Mouse (Mus musculus) midbrain, embryonic 14.5 days (tissue): Measurements from ENCODE around the gene Hdac5. TPM values are rescaled to one million over a fixed set of nuclear protein-coding genes. Genes with fewer than 3 reads are reported as not detected.

ENCODE experiments used
- ATAC-seq: fragments of 200-750 bp; cut with Nextera tagmentation; 2 replicates; pipeline ENCODE4 v1.8.0; 2017; ENCODE audit warnings: moderate number of reproducible peaks, moderate library complexity; ENCODE audit not compliant: low FRiP score, low TSS enrichment
- DNase-seq: peaks from one replicate; pipeline ENCODE4 v3.0.0-alpha.2; 2015
- H3K27ac ChIP-seq: fragments of 300-500 bp; sonication (generic); replicated peaks from 2 replicates; pipeline ENCODE4 v1.5.1; 2014; ENCODE audit warnings: mild to moderate bottlenecking, low read depth, low read length, moderate library complexity
- H3K27me3 ChIP-seq: fragments of 300-500 bp; sonication (generic); 2 replicates; pipeline ENCODE4 v1.6.1; 2014; ENCODE audit warnings: low read length, control low read depth, mixed read lengths; ENCODE audit not compliant: control insufficient read depth, insufficient read depth
- H3K36me3 ChIP-seq: fragments of 300-500 bp; sonication (generic); 2 replicates; pipeline ENCODE4 v1.6.1; 2014; ENCODE audit warnings: low read length, control low read depth; ENCODE audit not compliant: control insufficient read depth, insufficient read depth
- H3K4me1 ChIP-seq: fragments of 300-500 bp; sonication (generic); 2 replicates; pipeline ENCODE4 v1.6.1; 2014; ENCODE audit warnings: mild to moderate bottlenecking, antibody characterized with exemption, low read length, control low read depth; ENCODE audit not compliant: control insufficient read depth, insufficient read depth
- H3K4me2 ChIP-seq: fragments of 300-500 bp; sonication (generic); 2 replicates; pipeline ENCODE4 v1.6.1; 2014; ENCODE audit warnings: mild to moderate bottlenecking, low read length, moderate library complexity
- H3K4me3 ChIP-seq: fragments of 300-500 bp; sonication (generic); replicated peaks from 2 replicates; pipeline ENCODE4 v1.5.1; 2014; ENCODE audit warnings: low read depth, low read length
- H3K9ac ChIP-seq: fragments of 300-500 bp; sonication (generic); replicated peaks from 2 replicates; pipeline ENCODE4 v1.6.1; 2014; ENCODE audit warnings: mild to moderate bottlenecking, low read length, moderate library complexity
- H3K9me3 ChIP-seq: fragments of 300-500 bp; sonication (generic); 2 replicates; pipeline ENCODE4 v1.6.1; 2016; ENCODE audit warnings: low read length, control low read depth, mixed read lengths; ENCODE audit not compliant: control insufficient read depth
- WGBS: fragments of 180-500 bp; shearing (Covaris S2); extraction: QIAGEN DNeasy Blood & Tissue Kit; methylation state at CpG from one replicate; pipeline ENCODE4 v1.1.7; 2014; 5-methylcytosine and 5-hydroxymethylcytosine counted together
- polyA plus RNA-seq: library from polyadenylated mRNA; unstranded; fragments of >200 nt; fragmentation: Nextera tagmentation; extraction: Ambion mirVana; gene quantifications from 2 replicates; pipeline ENCODE4 v1.2.1, GENCODE M21; 2014

Gene Hdac5
- polyA plus RNA-seq, 1 experiment from 2014 or later: 56.6 TPM

- Histone ChIP-seq H3K4me2 (no peak overlapping the region), H3K4me3 (no peak overlapping the region), H3K27me3 (no peaks in the 10 kb centered on the region), H3K4me1 (peaks cover 12% of the 10 kb centered on the region), H3K9ac (no peak overlapping the region), H3K36me3 (peaks cover 56% of the 10 kb centered on the region), H3K9me3 (no peaks in the 10 kb centered on the region), H3K27ac (no peak overlapping the region)
- DNase-seq (no peak), ATAC-seq (no peak)
- 62% methylated on average over 30 of the region's 30 CpGs for WGBS
Observed at GRCm38 (mm10) chr11:102206481-102206880, 23.5 kb downstream of the Hdac5 start.

DNA sequence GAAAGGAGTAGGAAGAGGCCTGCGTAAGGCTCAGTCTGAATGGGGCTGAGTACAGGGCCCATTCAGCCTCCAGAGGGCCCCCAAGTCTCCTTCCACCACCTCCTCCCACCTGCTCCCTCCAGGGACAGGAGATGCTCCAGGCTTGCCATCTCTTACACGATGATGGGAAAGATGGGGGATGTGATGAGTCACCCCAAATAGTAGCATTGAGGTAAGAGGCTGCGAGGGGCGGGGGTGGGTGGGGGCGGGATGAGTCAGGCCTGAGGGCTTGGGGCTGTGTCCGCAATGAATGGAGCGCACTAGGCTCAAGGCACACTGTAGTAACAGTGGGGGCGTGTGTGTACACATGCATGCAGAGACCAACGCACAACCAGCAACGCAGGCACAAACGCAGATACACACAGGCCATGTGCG lies 28.6 kb downstream of the Hdac5 start:
- no peaks in the 10 kb centered on the region for H3K9me3 ChIP-seq
- H3K4me1 ChIP-seq: no peaks in the 10 kb centered on the region
- no peak overlapping the region for H3K4me3 ChIP-seq
- H3K4me2 ChIP-seq: no peak overlapping the region
- no peaks in the 10 kb centered on the region for H3K27me3 ChIP-seq
- no peak overlapping the region for H3K27ac ChIP-seq
- ATAC-seq (no peak), DNase-seq (no peak)
- H3K9ac ChIP-seq: no peak overlapping the region
- peaks cover 99% of the 10 kb centered on the region for H3K36me3 ChIP-seq
- WGBS: 83% methylated on average over 12 of the region's 12 CpGs

GRCm38 (mm10) chr11:102199856-102200255 lies 30.1 kb downstream of the Hdac5 start:
- WGBS: 92% methylated on average over 9 of the region's 9 CpGs
- Histone ChIP-seq H3K36me3 (peaks cover 99% of the 10 kb centered on the region), H3K4me3 (no peak overlapping the region), H3K4me1 (no peaks in the 10 kb centered on the region), H3K27me3 (no peaks in the 10 kb centered on the region), H3K27ac (no peak overlapping the region), H3K9ac (no peak overlapping the region), H3K4me2 (no peak overlapping the region), H3K9me3 (no peaks in the 10 kb centered on the region)
- no peak for ATAC-seq
- DNase-seq: no peak

GRCm38 (mm10) chr11:102198245-102198644 lies 31.7 kb downstream of the Hdac5 start:
- WGBS: 61% methylated on average over 6 of the region's 6 CpGs
- no peak overlapping the region for H3K9ac ChIP-seq
- no peaks in the 10 kb centered on the region for H3K9me3 ChIP-seq
- H3K27ac ChIP-seq: no peak overlapping the region
- H3K27me3 ChIP-seq: no peaks in the 10 kb centered on the region
- H3K4me2 ChIP-seq: no peak overlapping the region
- no peaks in the 10 kb centered on the region for H3K4me1 ChIP-seq
- H3K4me3 ChIP-seq: no peak overlapping the region
- no peak for DNase-seq
- ATAC-seq: no peak
- H3K36me3 ChIP-seq: peaks cover 99% of the 10 kb centered on the region

DNA sequence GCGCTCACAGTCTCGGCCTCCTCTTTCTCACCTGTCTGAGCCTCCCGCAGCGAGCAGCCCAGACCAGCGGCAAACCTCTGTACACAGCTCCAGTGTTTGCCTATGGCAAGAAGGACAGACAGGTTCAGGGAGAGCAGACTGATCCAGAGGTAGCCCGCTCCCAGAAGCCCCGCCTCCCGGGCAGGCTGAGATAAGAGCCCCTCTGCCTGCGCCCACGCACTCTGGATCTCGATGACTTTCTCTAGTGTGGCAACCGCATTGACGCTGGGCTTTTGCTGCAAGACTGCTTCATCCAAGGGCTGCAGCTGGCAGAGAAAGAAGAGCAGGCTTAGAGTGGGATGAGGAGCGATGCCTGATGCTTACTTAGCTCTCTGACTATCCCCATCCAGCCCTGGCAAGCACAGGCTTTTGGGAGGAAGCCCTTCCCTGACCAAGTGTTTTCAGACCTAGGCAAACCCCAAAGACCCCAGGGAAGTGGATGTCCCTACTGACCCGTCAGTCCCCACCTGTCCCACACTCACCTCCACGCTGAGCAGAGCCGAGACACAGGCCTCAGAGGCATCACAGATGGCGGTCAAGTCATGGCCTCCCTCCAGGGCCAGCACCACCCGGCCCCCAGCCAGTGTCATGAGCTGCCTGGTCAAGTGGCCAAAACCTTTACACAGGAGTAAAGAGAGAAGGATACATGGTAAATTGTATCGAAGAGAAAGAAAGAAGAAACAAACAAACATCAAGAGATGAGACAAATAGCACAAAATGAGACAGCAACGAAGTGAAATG lies 33.8 kb downstream of the Hdac5 start:
- Histone ChIP-seq H3K4me2 (no peak overlapping the region), H3K4me3 (no peak overlapping the region), H3K9me3 (no peaks in the 10 kb centered on the region), H3K36me3 (peaks cover 88% of the 10 kb centered on the region), H3K9ac (no peak overlapping the region), H3K27me3 (no peaks in the 10 kb centered on the region), H3K4me1 (0 out of 2 replicates have a peak, but pooled peaks cover 1% of the 10 kb centered on the region), H3K27ac (no peak overlapping the region)
- DNase-seq: no peak
- WGBS: 90% methylated on average over 21 of the region's 21 CpGs
- ATAC-seq: no peak

DNA sequence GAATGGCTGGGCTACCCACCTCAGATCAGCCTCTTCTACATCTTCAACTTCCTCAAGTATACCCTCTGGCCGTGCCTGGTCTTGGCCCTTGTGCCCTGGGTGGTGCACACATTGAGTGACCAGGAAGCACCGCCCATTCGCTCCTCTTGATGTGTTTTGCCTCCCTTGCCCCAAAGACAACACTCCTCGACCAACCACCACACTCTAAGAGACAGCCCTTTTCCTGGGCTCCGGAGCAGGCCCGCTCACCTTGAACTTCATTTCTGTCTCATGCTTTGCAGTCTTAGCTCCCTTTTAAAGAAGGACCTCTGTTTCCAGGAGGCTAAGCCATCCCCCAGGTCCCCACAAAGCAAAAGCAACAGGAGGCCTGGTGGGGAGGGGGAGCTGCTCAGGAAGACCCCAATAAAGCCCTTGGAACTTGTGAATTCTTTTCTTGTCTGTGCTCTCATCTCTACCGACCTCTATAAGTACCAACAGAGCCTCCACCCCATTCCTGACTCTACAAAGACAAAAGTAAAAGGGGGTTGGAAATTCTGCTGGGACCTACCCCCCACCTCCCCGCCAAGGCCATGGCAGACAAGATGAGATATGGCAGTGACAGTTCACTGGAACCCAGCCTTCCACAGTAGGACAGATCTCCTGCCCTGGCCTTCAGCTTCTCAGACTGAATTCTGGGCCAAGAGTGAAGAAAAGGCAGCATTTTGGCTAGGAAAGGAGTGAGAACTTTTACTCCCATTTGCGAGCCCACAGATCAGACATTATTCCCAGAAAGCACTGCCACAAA lies 36.1 kb downstream of the Hdac5 start:
- H3K4me1 ChIP-seq: 0 out of 2 replicates have a peak, but pooled peaks cover 12% of the 10 kb centered on the region
- no peak overlapping the region for H3K4me3 ChIP-seq
- no peaks in the 10 kb centered on the region for H3K27me3 ChIP-seq
- H3K27ac ChIP-seq: no peak overlapping the region
- 84% methylated on average over 9 of the region's 9 CpGs for WGBS
- no peak overlapping the region for H3K9ac ChIP-seq
- DNase-seq (no peak), ATAC-seq (no peak)
- peaks cover 64% of the 10 kb centered on the region for H3K36me3 ChIP-seq
- H3K4me2 ChIP-seq: no peak overlapping the region
- no peaks in the 10 kb centered on the region for H3K9me3 ChIP-seq

DNA sequence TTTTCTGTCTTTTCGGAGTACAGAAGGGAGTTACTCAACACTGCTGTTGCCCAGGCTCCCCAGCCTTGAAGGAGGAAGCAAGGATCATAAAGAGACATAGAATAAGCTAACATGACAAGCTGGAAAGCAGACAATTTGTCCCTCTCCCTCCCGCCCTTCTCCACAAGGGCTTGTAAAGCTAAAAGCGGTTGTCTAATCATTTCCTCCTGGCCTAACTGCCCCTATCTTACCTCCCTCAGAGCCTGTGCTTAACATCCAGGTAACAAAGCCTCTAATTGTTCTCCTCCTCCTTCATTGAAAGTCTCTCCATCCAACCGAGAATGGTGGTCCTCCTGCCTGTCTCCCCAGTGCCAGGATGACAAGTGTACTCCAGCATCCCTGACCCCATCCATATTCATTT lies 39.1 kb downstream of the Hdac5 start:
- no peaks in the 10 kb centered on the region for H3K27me3 ChIP-seq
- H3K4me3 ChIP-seq: no peak overlapping the region
- no peak overlapping the region for H3K27ac ChIP-seq
- peaks cover 34% of the 10 kb centered on the region for H3K36me3 ChIP-seq
- no peaks in the 10 kb centered on the region for H3K9me3 ChIP-seq
- H3K4me2 ChIP-seq: peak overlapping the region; percentile 65
- H3K9ac ChIP-seq: no peak overlapping the region; the same call in 1 of the 2 replicates
- 54% methylated on average over 4 of the region's 4 CpGs for WGBS
- ATAC-seq (no peak), DNase-seq (no peak)
- 0 out of 2 replicates have a peak, but pooled peaks cover 13% of the 10 kb centered on the region for H3K4me1 ChIP-seq

- Histone ChIP-seq H3K27ac (peak within 1 kb of the TSS; percentile 75), H3K9me3 (no peaks in the 10 kb centered on the region), H3K4me3 (peak within 1 kb of the TSS; percentile 52), H3K9ac (peak within 1 kb of the TSS; percentile 71), H3K36me3 (peaks cover 23% of the 10 kb centered on the region), H3K4me1 (0 out of 2 replicates have a peak, but pooled peaks cover 17% of the 10 kb centered on the region), H3K4me2 (peak within 1 kb of the TSS; percentile 65), H3K27me3 (no peaks in the 10 kb centered on the region)
- 2% methylated on average over 50 of the region's 50 CpGs for WGBS
- ATAC-seq (peak; percentile 81), DNase-seq (peak; percentile 94)
Observed at GRCm38 (mm10) chr11:102189461-102190436, 40.2 kb downstream of the Hdac5 start, which contains the start of gene G6pc3. TSS of gene G6pc3 (plus strand) at chr11:102189620.
